Mouse (Mus musculus) liver, embryonic 14.5 days (tissue): ENCODE data around the gene Lmbr1l. TPM values are rescaled to one million over a fixed set of nuclear protein-coding genes. Genes with fewer than 3 reads are reported as not detected.

Experiments used
- ATAC-seq: fragments of 200-750 bp; cut with Nextera tagmentation; 2 replicates; pipeline ENCODE4 v1.8.0; 2017; ENCODE audit warnings: moderate number of reproducible peaks, mild to moderate bottlenecking, moderate library complexity; ENCODE audit not compliant: insufficient read depth
- DNase-seq, 3 experiments: peaks; one replicate each; pipeline ENCODE4 v3.0.0-alpha.2; 2012 to 2013; ENCODE audit warnings: low read depth in 3 of 3, low spot score in 3 of 3
- H3K27ac ChIP-seq: fragments of 300-500 bp; sonication (generic); 2 replicates; pipeline ENCODE4 v1.5.1; 2014; ENCODE audit warnings: moderate library complexity, mild to moderate bottlenecking, control low read depth, inconsistent platforms
- H3K27me3 ChIP-seq: fragments of 300-500 bp; sonication (generic); 2 replicates; pipeline ENCODE4 v1.6.1; 2014; ENCODE audit warnings: mild to moderate bottlenecking, low read length, moderate library complexity; ENCODE audit not compliant: control insufficient read depth, insufficient read depth
- H3K36me3 ChIP-seq: fragments of 300-500 bp; sonication (generic); replicated peaks from 2 replicates; pipeline ENCODE4 v1.6.1; 2014; ENCODE audit warnings: low read depth; ENCODE audit not compliant: control insufficient read depth, insufficient read depth
- H3K4me1 ChIP-seq, 2 experiments: fragments of 200-500 bp in 1 of 2; fragments of 300-500 bp in 1 of 2; sonication (generic) in 1 of 2; replicated peaks; 2 replicates each; pipeline ENCODE4 v1.6.1; 2012 to 2014; ENCODE audit warnings: antibody characterized with exemption in 1 of 2, inconsistent platforms in 1 of 2, low read length in 1 of 2; ENCODE audit not compliant: control insufficient read depth in 2 of 2, insufficient read depth in 2 of 2
- H3K4me2 ChIP-seq: fragments of 300-500 bp; sonication (generic); 2 replicates; pipeline ENCODE4 v1.6.1; 2014; ENCODE audit warnings: low read depth, mild to moderate bottlenecking, control low read depth, moderate library complexity
- H3K4me3 ChIP-seq, 2 experiments: fragments of 200-500 bp in 1 of 2; fragments of 300-500 bp in 1 of 2; sonication (generic) in 1 of 2; 2 replicates each; pipeline ENCODE4 v1.5.1; 2012 to 2014; ENCODE audit warnings: low read depth in 2 of 2, low read length in 2 of 2, mild to moderate bottlenecking in 2 of 2, control low read depth in 1 of 2, inconsistent platforms in 1 of 2, moderate library complexity in 1 of 2; ENCODE audit not compliant: insufficient read depth in 1 of 2
- H3K9ac ChIP-seq: fragments of 300-500 bp; sonication (generic); replicated peaks from 2 replicates; pipeline ENCODE4 v1.6.1; 2014; ENCODE audit warnings: mild to moderate bottlenecking, control low read depth, moderate library complexity
- H3K9me3 ChIP-seq: fragments of 300-500 bp; sonication (generic); 2 replicates; pipeline ENCODE4 v1.6.1; 2016; ENCODE audit warnings: low read length, mixed read lengths; ENCODE audit not compliant: control insufficient read depth
- CTCF ChIP-seq: IDR thresholded peaks from 2 replicates; pipeline ENCODE4 v1.5.1; 2016; ENCODE audit warnings: antibody characterized with exemption, low read depth, control low read depth
- EP300 ChIP-seq: IDR thresholded peaks from 2 replicates; pipeline ENCODE4 v1.6.1; 2016; ENCODE audit warnings: antibody characterized with exemption, low read depth
- WGBS: fragments of 180-500 bp; shearing (Covaris S2); extraction: QIAGEN DNeasy Blood & Tissue Kit; methylation state at CpG from one replicate; pipeline ENCODE4 v1.1.7; 2014; ENCODE audit not compliant: insufficient replicate concordance; 5-methylcytosine and 5-hydroxymethylcytosine counted together
- polyA plus RNA-seq, 2 experiments: library from polyadenylated mRNA; depleted of rRNA in 1 of 2; stranded (reverse) in 1 of 2; unstranded in 1 of 2; fragments of >200 nt; fragmentation: Nextera tagmentation in 1 of 2; extraction: Ambion mirVana in 1 of 2; gene quantifications; 2 replicates each; pipeline versions ENCODE4 v1.2.1 to v1.2.3; 2012 to 2014

Lmbr1l gene
- polyA plus RNA-seq, 2 experiments: 0.70 to 7.1 TPM

DNA sequence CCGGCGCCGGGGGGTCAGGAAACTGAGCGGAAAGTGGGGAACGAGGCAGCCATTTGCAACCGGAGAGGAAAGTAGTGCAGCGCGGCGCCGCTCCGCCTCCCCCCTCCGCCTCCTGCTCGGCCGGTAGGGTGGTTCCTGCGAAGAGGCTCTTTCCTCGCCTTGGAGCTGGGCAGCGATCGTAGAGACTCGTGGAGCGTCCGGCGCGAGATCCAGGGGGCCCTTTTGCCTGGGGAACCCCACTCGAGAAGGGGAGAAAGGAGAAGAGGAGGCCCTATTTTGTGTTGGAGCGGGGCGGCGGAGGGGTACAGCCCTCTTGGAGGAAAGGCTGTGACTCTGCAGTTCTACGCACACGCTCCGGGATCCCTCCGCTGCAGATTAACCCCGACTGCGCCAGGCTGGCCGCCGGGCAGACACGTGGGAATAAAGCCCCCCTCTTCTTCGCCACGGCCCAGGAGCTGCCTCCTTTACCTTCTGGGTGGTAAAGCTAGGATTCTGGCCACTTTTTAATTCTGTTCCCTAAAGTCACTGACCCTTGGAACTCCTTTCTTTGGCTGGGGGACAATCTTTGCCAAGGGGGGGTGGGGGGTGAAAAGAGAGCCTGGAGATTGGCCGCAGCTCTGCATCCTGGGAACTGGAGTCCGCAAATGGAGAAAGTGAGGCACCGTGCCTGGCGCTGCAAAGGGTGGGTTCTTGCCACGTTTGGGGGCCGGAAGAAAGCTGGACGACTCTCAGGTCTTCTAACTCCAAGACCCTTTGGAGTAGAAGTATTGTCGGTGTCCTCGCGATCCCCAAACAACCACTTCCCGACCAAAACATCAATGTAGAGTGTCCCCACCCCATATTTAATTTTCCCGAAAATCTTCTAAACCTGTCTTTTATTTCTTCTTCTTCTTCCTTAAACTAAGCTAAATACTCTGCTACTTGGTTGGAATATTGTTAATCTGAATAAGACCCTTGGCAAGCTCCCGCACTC, 45.8 kb downstream of the Lmbr1l start:
- TF ChIP-seq CTCF: peak; percentile 45
- TF ChIP-seq EP300: no peak; the same call in none of the 2 replicates
- H3K9me3 ChIP-seq: no peaks in the 10 kb centered on the region
- peak; percentile 82 for ATAC-seq
- 2% methylated on average over 51 of the region's 51 CpGs for WGBS
- peak overlapping the region; percentile 75 for H3K4me2 ChIP-seq
- peak; percentile 87 to 90 (median 89) for DNase-seq
- no peaks in the 10 kb centered on the region for H3K36me3 ChIP-seq
- peaks cover 21 to 23% of the 10 kb centered on the region in 2 experiments for H3K4me1 ChIP-seq
- peak overlapping the region; percentile 97 for H3K9ac ChIP-seq
- H3K27me3 ChIP-seq: no peaks in the 10 kb centered on the region
- peak overlapping the region; percentile 94 to 97 for H3K4me3 ChIP-seq
- peak overlapping the region; percentile 82 for H3K27ac ChIP-seq

DNA sequence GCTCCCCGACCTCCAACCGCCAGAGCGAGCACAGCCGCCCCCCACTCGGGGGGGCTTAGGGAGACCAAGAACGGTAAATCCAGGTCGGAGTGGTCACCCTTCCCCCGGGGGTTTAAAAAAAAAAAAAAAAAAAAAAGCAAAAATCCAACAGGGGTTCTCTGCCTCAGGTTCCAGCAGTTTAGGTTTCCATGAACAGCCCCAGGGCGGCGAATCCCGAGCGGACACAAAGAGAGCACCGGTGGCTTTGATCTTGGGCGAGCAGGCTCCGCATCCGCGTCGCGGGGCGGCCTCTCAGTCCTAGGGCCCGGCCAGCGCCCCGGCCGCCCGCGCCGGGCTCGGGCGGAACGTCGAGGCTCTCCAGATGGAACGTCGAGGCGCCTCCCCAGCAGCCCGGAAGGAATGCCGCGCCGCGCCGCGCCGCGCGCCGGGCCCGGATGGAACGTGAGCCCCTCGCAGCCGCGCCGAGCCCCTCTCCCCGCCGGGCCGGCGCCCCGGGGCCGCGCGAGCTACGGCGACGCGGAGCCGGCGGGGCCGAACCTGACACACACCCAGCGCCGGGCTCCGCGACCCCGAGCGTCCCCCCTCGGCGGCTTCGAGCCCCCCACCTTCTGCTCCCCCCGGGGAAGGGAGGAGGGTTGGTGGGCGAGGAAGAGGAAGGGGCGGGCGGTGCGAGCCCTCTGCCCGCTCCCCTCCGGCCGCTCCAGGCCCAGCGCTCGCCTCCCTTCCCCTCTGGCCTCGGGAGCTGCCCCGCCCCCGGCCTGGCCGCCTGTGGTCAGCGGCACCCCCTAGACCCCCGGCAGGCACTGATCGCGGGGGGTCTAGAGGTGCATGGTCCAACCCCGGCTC, 46.7 kb downstream of the Lmbr1l start, which contains the start of gene Kmt2d:
Gene Kmt2d (minus strand): TSS at position 135 of the 846 bp plus-strand sequence.
- Histone ChIP-seq H3K4me1 (peaks cover 21 to 25% of the 10 kb centered on the region in 2 experiments), H3K36me3 (peaks cover 6% of the 10 kb centered on the region), H3K9ac (peak within 1 kb of the TSS; percentile 97), H3K4me2 (peak within 1 kb of the TSS; percentile 75), H3K4me3 (peak within 1 kb of the TSS; percentile 94 to 97), H3K9me3 (no peaks in the 10 kb centered on the region), H3K27ac (peak within 1 kb of the TSS; percentile 82), H3K27me3 (no peaks in the 10 kb centered on the region)
- no peak for TF ChIP-seq CTCF
- no peak for TF ChIP-seq EP300
- ATAC-seq (peak; percentile 44), DNase-seq (no peak)
- under 1% methylated on average over 87 of the region's 94 CpGs for WGBS

DNA sequence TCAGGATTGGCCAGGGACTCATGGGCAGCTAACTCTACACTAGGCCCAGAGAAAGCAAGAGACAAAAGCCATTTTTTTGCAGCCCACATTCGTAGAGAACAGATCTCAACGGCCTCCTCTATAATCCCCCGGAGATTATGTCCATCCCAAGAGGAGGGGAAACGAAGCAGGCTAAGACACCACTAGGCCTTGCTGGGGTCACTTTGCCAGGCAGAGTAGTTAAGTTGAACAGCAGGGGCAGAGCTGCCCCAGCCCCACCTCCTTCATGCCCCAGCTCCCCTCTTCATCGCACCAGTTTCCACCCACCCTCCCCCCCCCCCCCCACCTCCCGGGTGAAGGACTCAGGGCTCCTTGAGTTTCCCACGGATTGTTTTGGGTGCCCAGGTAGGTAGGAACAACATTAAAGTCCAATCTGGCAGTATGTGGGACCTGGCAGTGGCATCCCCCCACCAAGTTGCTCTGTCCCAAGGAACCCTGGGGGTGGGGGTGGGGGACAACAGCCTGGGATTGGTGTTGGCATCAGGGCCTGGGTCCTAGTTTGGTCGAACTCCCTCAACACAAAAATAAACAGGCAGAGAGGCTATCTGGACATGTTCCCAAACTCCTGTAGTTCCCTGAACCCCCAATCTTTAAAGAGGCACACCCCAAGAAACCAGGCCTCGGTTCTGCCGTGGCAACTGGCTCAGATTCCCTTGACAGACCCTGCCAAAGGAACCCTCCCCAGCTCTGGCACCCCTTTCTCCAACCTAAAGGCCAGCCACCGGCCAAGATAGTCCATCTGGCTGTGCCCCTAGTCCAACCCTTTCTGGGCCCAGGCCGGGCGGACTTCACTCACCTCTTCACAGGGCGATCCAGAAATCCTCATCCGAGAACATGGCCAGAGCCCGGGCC, 47.6 kb downstream of the Lmbr1l start:
- TF ChIP-seq CTCF (no peak), EP300 (no peak)
- 0% methylated on average over 15 of the region's 16 CpGs for WGBS
- H3K4me2 ChIP-seq: peak overlapping the region; percentile 75
- H3K27me3 ChIP-seq: no peaks in the 10 kb centered on the region
- no peaks in the 10 kb centered on the region for H3K9me3 ChIP-seq
- no peak for ATAC-seq
- no peak for DNase-seq
- H3K4me3 ChIP-seq: peak overlapping the region; percentile 94 to 97
- H3K36me3 ChIP-seq: peaks cover 13% of the 10 kb centered on the region
- peaks cover 21 to 25% of the 10 kb centered on the region in 2 experiments for H3K4me1 ChIP-seq
- peak overlapping the region; percentile 97 for H3K9ac ChIP-seq
- peak overlapping the region; percentile 14 for H3K27ac ChIP-seq

DNA sequence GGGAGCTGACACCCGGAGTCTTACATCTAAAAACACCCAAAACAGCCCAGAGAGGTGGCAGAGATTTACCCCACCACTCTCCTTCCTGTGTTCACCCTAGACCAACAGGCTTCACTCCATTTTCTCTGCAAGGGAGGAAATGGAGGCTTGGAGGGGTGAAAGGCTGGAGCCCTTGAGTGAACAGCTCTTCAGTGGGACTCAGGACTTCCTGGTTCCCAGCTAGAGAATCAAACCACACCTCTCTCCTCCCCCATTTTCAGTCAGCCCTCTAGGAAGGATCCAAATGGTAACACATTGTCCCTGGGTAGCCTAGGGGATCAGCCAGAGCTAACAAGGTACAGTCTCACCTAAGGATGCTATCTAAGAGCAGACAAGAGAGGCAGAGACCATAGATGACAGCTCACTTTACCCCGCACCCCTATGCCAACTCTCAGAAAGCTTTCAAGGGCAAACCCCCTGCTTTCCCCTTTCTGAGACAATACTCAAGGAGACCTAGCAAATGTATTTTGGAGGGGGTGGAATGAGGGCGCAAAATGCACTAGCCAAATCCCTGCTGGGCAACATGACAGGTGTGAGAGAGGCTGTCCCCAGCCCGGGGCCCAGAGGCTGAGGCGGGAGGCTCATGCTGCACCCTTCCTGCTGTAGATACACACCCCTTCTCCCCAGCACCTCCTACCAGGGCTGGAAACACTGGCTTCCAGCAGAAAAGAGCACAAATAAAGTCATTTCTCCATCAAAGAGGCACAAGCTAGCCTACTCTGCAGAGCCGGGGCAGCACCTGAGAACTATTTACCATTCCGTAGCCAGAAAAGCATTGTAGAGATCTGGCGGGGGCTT, 48.5 kb downstream of the Lmbr1l start:
- 9% methylated on average over 8 of the region's 8 CpGs for WGBS
- no peak for DNase-seq
- peak overlapping the region; percentile 75 for H3K4me2 ChIP-seq
- peak overlapping the region; percentile 97 for H3K9ac ChIP-seq
- no peak for ATAC-seq
- no peaks in the 10 kb centered on the region for H3K9me3 ChIP-seq
- H3K4me1 ChIP-seq: peaks cover 21 to 25% of the 10 kb centered on the region in 2 experiments
- H3K36me3 ChIP-seq: peaks cover 21% of the 10 kb centered on the region
- TF ChIP-seq EP300: no peak
- peak overlapping the region; percentile 94 to 97 for H3K4me3 ChIP-seq
- no peaks in the 10 kb centered on the region for H3K27me3 ChIP-seq
- H3K27ac ChIP-seq: peak overlapping the region; percentile 16
